Mouse (Mus musculus): ENCODE results near the gene Nupl1.

The Nupl1 gene

DNA sequence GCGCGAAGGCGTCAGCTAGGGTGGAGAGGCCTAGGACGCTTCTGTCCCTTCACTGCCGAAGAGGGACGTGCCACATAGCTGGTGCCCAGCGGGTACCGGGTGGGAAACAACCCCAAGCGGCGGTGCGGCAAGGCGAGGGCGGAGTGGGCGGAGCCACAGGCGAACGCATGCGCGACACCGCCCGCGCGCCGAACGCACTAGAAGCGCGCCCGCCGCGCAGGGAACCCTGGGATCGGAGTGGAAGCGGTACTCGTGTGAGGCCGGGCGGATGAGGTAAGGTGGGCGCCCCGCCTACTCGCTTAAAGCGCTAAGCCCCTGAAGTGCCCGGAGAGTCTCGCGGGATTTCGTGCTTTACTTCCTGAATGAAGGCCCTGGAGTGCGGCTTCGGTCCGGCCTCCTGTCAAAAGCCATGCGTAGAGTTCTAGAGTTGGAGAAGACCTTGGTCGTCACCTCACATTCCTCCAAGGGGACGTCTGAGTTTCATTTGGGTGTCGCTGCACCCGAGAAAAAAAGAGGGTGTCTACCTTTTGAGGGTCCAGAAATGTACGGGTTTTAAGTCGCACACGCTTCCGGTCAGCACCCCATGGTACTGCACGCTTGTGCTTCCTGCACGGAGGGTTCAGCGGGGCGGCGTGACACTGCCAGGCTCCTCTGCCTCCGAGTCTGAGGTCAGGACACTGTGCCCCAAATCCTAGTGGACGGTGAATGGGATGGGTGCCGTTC, at the start of gene Nupl1, which contains the start of gene Gm49336:
TSS of gene Nupl1 (minus strand) at position 151 of the 723 bp plus-strand sequence.
TSS of gene Gm49336 (minus strand) at position 227 of the 723 bp plus-strand sequence.
- peak; percentile 98 to 99 for DNase-seq

DNA sequence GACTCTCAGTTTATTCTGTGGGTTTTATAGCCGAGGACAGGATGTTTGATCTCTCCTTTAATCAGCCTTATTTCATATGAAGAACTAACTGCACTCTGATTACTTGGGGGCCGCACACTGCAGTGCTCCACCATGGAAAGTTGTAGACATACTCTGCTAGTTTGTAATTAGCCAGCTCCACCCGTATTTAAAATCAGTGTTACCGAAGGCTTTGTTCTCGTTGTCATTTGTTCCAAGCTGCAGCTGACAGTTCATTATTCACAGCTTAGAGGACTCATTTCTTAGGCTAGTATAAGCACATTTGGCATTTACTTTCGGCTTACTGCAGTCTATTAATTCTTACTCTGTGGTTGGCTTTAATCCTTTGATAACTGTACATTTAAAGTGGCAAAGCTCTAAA, 49.8 kb upstream of the Nupl1 start:
- no peak for DNase-seq

DNA sequence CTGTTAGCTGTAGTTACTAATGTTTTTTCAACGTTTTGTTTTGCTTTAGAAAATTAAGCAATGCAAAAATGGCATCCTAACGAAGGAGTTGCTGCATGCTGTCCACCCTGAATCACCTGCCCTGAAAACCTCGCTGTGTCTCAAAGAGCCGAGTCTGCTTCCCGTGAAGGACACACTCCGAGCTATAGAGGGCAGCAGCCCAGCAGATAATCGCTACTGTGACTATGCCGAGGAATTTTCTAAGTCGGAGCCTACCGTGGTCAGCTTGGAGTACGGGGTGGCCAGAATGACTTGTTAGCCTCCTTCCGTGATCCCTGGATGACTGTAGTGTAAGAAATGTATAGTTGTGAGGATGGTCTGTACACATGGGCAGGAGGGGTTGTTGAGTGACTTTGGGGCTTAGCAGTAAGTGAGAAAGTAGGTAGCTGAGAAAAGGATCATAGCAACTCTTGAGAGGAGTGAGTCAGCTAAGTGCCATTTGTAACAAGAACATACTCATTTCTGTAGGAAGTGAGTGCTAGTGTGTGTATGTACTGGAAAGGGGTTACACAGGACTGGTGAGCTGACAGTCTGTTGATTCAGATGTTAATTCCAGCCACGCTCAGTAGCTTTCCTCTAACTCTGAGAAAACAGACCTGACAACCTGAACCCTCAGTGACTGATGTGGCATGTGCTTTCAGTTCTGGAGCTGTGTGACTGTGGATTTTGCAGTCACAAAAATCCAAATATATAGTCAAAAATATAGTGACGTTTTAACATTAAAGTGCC, 49.2 kb upstream of the Nupl1 start:
- DNase-seq, result peak; percentile 35

DNA sequence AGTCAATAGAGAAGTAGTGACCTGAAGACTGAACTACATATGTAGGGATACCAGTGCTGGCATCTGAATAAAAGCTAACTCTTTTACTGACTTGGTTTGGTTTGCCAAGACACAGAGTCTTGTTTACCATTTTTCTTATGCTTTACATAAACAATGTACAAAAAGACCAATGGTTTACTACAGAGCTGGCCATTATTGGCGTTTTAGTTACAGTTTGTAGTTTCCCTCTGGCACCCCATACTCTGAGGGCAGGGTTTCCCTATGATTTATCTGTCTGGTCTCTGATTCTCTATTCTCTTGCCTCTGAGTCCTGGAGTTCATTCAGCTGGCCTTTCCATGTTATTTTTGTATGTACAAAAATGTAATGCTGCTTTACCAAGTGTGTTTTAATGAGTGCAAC, 44.3 kb upstream of the Nupl1 start:
- DNase-seq, result no peak

DNA sequence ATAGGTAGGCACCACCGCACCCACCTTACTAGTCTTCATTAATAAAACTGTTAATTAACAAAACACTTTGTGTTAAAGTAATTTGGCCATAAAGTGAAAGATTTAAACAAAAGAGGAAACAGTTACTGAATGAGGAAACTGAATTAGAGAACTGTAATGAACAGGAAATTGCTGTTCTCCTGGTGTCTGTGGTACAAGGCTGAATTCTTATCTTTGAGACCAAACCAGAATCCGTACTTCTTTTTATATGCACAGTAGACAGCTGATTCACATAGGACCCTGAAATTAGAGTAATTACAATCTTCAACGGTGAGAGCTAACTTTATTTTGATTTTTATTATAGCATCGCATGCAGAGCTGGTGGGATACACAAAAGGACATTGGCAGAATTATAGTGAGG, 39.1 kb upstream of the Nupl1 start:
- DNase-seq, result no peak

DNA sequence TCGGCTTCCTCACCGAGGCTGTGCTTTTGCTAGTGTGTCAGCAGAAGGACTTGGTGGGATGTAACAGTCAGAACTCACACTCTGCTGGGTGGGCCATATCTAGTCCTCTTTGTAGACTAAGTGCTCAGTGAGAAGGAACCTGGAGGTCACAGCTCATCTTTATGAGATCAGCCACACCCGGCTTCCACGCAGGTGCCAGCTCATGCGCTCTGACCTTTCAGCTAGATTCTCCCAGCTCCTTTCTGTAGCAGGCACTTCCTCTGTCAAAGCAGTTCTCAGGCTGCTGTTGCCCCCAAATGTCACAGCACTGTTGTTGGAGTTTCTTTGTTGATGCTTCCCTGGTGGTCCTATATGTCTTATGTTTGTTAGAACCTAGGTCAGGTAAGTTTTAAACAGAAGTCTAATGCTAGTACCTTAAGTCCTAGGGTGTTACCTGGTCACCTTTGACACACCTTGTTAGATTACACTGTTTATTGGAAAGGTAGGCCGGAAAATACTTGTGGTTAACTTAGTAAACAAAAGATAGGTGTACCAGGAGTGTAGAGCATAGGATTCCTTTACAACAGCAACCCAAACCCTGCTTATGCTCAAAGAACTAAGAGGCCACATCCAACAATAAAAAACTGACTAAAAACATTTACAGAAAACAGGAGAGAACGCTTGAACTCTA, 35.1 kb upstream of the Nupl1 start:
- no peak for DNase-seq

DNA sequence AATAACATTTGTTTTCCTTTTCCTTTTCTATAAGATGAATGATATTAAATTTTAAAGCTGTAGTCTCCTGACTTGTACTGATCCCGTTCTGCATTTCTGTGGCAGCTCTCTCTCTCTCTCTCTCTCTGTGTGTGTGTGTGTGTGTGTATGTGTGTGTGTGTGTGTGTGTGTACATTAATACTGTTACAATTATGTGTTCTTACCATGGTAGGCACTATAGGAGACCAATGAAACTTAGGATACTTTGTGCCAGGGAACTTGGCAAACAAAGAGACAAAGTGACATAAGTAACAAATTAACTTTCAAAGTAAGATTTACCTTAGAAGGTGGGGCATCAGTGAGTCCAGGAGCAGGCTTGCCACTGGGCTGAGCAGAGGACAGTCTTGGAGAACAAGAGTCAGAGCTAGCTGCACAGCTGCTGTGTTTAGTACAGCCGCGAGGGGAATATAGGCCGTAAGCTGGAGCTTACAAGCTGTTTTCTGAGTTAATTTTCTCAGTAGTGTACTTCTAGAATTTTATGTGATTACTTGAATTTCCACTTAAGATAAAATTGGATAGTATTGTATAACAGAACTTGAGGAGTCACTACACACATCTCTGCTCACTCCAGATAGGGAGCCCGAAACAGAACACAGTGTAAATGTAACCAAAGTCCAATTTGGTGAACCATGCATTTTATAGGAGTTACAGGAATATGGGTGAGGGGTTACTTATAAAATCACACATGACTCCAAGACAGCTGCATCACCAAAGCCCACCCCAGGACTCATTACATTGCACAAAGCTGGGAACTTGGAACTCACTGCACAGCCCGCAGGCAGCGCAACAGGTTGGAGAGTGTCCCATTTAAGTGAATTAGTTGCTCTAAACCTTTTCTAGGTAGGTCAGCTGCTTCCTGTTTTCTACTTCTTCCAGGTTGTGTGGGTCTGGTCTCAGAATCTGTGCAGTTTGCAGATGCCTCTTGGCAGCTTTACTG, 24.4 kb upstream of the Nupl1 start:
- DNase-seq, result no peak

DNA sequence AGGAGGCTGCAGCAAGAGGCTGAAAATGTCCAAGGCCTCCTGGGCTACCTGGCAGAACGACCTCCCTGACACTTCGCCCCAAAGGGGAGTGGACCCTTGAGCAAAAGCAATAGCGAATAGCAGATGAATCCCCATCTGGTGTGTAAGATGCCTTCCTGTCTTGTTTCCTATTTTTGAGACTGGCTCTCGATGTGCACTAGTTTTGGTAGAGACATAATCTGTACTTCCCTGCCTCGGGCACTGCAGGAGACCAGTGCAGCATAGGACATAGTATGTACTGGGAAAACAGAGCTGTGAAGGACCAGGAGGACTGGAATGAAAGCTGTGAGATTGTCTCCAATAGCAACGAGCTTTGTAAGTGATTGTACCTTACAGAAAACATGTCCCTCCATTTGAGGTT, 22.1 kb upstream of the Nupl1 start:
- DNase-seq, result no peak

DNA sequence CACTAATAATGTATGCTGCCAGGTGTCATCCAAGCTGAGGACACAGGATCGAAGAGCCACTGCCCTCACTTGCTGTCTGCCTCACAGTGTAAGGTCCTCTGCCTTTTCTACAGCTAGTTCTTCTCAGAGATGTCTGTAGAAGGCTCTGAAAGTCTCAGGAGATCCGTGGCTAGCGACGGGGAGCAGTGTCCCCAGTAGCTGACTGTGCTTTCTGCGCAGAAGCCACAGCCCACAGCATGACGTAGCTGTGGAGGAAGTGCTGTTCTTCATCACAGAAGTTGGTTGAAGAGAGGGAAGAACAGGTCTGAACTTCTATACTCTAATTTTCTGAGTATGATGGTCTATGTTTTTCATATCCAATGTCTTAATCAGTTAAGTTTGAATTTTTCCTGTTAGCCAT, 18.1 kb upstream of the Nupl1 start:
- no peak for DNase-seq

DNA sequence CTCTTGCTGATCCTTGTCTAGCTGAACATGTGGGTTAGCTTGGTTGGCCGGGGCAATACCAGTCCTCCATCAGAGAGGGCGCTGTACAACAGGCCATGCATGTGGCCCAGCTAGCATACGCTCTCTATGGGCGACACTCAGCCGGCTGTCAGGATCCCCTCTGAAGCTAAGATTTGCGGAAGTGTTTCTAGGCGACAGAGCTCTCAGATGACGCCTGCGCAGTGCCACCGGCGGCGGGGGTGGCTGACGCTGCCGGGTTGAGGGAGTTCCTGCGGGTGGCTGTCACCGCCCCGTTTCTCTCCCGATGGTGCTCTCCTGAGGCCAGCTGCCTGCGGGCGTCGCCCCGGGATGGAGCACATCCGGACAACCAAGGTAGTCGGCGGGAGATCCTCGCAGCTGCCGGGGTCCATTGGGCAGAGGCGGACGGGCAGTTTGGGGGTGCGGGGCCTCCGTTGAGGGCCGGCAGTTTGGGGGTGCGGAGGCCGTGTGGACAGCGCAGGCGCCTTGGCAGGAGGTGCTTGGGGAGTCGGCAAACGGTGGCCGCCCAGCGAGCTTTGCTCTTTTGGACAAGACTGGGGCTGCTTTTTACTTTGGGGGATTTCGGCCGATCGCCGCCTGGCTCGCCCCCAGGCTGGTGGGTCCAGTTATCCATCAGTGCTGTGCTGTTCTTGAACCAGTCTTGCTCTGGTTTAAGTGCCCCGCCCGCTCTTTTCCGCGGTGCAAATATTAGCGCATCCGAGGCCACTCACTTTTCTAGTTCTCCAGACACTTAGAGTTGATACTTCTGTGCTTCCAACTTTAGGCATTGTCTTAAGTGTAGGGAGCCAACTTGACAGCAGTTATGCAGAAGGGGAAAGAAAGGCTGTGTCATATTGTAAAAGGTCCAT, 14.0 kb upstream of the Nupl1 start, which contains the start of gene Mtmr6:
TSS of gene Mtmr6 (plus strand) at position 239 of the 887 bp plus-strand sequence.
- peak; percentile 93 to 95 for DNase-seq

DNA sequence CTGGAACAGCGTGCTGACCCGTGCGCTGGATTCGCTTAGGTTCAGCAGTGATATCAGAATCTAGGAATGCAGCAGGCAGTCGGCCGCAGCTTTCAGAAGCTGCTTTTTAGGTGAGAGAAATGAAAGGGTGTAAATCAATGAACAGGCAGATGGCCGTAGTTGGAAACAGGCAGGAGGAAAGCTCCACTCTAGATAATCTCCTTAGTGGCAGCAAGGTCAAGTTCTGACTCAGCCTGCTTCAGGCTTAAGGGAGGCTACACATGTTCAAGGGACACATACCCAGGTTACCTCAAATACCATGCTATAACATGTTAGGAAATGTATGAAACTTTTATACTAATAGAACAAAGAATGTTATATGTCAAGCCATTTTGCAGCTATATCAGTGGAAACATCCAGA, 11.1 kb upstream of the Nupl1 start:
- no peak for DNase-seq

DNA sequence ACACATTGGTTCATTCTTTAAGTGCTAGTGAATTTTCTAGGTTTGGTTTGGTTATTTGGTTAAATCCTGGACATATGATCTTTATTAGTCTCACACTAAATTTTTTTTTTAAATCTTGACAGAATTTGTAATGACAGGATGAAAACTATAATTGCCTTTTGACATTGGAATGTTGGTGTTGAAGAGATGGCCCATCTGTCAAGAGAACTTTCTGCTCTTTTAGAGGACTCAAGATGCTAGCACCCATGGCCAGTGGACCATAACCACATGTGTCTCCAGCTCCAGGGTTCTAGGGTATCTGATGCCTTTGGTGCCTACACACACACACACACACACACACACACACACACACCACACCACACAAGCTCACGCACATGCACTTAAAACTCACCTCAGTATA, 6.6 kb upstream of the Nupl1 start:
- DNase-seq, result no peak

DNA sequence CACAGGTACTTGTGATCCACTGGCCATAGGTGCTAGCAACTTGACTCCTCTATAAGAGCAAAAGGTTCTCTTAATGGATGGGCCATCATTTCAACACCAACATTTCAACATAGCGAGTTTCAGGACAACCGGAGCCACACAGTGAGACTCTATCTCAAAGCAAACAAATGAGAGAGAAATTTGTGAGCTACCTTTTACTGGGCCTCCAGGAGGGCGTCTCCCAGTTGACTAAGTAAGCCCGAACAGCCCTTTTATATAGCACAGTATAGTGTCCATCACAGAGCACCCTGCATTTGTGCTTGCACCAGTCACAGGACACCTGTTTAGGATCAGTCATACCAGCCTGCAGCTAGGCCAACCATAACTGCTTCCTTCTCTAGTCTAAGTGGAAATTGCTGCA, 5.9 kb upstream of the Nupl1 start:
- no peak for DNase-seq

DNA sequence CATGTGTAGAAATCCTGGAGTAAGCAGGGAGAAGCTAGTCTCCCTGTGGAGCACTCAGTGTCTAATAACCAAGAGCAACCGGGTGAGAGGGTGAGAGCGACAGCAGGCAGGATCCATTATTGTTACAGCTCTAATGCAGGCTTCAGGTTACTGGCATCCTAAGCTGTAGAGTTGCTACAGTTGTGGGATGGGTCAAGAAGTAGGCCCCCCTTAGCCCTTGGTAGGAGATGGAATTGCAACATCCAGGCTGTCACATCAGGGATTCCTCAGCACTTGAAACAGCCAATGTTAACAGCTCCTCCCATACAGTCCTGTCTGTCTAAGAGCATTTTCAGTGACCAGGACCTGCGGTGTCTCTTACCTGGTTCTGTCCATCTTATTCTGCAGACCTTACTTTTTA, 5.1 kb upstream of the Nupl1 start:
- DNase-seq, result no peak

DNA sequence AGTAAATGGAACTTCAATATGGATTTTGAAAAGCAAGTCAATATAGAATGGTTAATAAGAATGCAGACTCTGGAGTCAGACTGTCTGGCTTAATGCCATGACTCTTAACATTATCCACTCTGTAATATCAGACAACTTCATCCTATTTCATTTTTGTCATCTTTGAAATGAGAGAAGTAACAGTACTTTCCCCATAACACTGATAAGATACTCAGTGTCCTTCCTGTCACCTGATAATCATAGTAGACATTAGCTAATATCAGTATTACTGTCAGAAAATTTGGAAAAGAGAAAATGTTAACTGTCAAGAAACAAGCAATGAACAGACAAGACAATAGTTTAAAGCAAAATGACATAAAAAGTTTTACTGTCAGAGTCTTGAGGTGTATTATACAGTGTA, 3.5 kb upstream of the Nupl1 start:
- no peak for DNase-seq

DNA sequence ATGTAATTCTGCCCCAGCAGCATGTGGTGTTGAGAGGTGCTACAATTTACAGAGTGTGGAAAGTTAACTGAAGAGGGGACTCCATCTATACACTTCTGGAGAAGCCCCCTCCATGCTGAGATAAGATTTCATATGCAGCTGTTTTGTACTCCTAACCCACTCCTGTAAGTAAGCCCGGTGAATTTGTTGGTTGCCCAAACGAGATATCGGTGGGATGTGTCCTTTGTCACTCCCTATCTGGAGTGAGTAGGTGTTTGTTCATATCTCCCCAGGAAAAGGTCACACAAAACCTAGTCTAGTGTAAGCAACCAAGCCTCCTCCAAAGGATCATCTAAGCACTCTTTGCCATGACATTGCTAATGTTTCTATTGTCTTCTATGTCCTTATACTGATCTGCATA, 2.2 kb upstream of the Nupl1 start:
- DNase-seq, result no peak

DNA sequence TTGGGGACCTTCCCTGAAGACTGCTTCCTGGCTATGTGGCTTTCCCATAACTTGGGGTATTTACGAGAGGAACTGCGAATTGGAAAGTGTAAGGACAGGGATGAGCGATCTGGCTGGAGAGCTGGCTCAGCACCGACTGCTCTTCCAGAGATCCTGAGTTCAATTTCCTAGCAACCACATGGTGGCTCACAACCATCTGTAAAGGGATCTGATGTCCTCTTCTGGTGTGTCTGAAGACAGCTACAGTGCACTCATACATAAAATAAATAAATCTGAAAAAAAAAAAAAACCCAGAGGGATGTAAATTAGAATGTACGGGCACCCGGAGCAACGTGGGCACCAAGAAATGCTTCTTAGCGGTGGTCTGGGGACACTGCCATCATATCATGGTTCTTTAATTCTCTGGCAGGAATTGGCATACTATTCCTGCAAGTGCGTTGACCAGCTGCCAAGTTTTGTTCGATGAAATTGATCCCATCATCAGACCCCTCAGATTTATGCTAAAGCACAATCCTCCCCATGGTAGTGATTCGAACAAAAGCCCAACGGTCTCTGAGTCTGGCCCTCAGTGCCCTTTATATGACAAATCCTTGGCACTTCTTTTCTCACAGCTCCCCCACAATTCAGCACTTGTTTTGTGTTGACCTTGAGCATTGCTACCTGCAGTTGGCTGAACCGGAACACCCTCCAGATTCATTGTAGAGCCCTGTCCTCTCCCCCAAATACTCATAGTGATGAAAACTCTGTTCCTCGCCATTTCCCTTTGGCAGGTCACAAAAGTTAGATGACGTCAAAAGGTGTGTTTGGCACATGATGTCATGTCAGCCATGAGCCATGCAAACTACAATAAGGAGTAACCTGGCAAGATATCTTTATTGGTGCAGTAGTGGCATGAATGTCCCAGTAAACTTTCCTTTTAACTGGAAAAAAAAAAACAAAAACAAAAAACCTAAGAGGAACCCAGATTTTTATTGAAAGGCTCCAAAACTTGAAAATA, 1.1 kb upstream of the Nupl1 start:
- DNase-seq, result peak; percentile 16 to 37

DNA sequence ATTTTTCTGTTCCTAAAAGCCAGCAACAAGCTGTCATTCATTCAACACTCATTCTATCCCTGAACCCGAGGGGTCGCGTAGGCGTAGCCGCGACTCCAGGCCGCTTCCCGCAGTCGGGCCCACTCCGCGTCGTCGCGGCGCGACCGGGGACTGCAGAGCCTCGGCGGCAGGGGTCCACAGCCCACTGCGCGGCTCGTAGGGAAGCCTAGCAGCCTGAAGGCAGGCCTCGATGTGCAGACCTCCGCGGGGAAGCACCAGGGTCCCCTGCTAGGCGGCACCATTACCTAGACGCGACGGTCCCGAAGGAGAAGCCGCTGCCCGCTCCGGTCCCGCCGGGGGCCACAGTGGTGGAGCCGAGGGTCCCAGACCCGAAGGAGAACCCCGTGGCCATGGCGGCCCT, 352 bp downstream of the Nupl1 start:
- no peak for DNase-seq

DNA sequence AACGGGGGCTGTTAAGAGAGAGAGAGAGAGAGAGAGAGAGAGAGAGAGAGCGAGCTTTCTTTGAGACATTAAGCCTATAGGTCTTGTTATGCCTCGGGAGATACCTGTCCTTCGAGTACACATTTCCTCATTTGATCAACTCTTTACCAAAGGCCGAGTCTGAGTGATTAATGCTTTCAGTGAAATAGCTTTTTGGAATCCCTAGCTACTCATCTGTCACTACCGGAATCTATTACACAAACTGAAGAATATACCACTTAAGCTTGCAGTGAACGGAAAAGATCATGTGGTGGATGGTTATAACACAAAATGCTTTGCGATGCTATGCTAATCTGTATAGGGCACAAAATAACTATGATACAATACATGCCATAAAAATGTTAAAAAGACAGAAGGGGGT, 865 bp downstream of the Nupl1 start:
- no peak for DNase-seq

DNA sequence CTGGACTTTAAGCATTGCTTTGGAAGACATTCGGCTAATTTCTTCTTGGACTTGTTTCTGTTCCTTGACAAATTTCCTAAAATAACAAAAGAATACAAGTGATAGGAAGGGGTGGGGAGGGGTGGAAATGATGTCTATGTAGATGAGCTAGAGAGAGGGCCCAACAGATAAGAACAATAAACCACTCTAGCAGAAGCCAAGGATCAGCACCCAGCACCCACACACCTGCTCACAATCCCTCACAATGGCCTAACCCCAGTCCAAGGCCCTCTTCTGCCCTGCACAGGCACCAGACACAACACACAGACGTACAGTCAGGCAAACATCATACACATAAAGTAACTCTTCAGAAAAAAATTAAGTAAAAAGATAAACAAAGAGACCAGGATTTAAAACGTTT, 12.7 kb downstream of the Nupl1 start:
- DNase-seq, result no peak
